Mouse (Mus musculus) adipocyte (in vitro differentiated cells): ENCODE data around the gene Adamts16.

Experiments used
- DNase-seq: peaks from one replicate; pipeline ENCODE4 v3.0.0-alpha.2; 2016; ENCODE audit warnings: low spot score

Gene Adamts16

DNA sequence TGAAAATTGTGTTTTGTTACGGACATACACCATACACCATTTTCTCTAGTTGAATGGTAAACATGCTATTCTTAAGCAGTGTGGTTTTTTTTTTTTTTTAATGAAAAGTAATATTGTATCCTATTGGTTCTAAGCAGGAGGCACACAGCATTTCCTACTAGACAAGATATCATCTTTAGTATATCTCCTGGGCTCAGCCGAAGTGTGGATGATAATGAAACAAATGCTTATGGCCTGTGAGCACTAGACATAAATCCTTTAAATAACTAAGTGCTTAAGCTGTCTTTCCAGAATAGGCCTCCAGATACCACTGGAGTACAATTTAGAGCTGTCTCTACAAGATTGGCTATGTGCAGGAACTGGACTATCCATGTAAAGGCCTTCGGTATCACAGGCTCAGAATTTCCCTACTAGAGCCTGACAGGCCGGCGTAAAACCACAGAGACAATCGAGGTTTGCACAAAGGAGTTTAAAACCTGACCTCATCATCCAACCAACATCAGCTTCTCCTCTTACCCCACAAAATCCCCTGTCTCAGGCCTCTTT is 8.9 kb downstream of the Adamts16 start:
- no peak for DNase-seq

DNA sequence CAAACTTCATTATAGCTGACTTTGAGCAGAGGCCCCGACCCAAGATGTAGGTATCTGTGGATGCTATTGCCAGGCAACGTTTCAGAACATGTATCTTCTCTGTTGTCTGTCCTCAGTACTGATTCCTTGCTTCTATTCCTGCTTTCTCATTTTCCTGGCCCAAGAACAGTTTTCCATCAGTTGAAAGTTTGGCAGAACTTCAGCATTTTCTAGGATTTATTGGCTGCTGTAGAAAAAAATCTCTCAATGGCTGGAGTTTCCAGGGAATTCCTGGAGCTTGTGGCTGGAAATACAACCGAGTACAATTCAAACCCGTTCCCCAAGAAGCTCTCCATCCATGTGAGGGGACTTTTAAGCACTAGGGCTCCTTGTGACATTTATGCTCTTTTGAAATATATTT is 10.6 kb downstream of the Adamts16 start:
- DNase-seq = peak; percentile 79

DNA sequence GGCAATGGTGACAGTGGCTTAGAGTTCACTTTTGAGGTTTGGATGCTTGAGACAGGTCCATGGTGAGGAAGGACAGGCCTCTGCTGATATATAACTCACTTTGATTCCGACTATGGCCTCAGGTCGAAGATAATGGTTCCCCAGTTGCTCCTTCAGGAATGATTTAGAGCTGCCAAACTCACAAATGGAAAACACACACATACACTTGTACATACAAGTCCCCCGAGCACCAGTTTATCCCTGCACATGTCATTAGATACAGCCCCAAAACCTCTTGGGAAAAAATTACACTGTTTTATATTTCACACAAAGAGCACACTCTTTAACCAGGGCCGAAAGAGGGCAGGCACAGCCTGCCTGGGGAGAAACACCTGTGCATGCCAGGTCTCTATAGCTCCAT is 14.1 kb downstream of the Adamts16 start:
- DNase-seq = no peak

DNA sequence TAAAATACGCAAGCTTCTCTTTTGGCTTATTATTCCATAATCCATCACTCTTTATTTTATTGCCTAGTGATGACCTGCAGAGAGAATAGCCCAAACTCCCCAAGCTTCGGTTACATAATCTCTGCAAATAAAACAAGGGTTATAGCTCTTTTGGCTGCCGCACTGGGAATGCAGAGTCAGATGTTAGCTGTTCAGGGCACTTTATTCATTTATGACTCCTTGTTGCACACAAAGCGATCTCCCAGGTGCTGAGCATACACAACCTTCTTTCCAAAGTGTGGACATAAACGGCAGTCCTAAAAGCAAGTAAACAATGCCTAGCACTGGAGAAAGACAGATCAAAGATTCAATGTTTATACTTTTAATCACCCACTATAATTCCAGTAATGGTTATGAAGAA is 16.3 kb downstream of the Adamts16 start:
- DNase-seq = no peak

DNA sequence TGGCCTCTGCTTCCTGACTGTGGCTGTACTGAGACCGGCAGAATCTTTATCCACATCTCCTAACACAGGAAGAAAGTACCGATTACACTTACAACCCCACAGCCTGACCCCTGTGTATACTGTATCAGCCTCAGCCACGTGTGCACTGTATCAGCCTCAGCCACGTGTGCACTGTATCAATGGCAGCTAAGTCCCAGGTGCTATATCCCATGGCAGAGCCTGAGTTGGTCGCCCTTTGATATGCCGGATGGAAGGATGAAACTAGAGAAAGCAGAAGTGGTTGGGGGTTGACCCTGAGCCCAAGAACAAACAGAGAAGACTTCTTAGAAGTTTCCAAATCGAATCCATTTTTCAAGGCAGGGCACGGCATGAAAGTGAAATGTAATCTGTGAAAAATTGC is 17.9 kb downstream of the Adamts16 start:
- no peak for DNase-seq

DNA sequence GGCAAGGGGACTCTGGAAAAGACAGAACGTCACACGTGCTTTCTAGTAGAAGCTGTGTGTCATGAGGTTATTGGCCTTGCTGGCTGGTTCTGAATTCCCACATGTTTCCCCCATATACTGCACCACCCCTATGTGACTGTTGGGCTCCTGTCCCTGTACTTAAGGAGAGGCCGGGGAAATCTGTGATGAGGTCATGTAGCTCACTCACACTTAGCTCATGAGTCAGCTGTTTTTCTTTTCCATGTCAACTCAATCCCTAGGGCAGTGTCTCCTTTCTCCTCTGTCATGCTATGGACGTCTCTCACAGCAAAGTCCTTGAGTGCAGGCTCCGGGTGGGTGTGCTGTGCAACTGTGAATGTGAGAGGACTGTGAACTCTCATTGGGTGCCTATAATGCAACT is 22.6 kb downstream of the Adamts16 start:
- DNase-seq = no peak

DNA sequence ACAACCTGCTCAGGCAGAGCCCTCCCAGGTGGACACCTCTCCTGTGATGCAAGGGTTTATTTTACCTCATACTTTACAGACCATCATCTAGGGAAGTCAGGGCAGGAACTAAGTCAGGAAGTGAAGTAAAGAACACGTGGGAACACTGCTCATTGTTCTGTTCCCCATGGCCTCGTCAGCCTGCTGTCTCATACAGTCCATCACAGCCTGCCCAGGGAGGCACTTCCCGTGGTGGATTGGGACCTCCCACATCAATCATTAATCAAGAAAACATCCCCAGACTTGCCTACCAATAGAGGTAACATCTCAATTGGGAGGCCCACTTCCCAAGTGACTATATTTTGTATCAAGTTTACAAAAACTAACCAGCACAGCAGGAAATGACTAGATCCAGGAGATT is 27.2 kb downstream of the Adamts16 start:
- no peak for DNase-seq

DNA sequence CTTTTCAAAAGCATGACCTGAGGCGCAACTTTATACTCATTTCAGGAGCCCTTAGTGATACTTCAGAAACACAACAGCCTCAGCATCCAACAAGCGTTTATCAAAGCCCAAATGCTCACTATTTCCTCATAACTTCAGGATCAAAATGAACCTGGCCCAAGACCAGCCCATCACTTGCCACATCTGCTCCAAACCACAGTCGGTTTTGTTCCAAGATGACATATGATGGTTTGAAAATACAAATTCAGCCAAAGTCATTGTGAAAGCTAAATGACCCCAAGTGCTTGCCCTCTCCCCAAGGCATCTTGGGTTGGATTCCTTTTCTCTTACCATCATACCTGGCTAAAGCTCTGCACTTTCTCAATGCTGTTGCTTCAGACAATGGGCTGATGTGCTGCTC is 36.1 kb downstream of the Adamts16 start:
- peak; percentile 35 for DNase-seq

DNA sequence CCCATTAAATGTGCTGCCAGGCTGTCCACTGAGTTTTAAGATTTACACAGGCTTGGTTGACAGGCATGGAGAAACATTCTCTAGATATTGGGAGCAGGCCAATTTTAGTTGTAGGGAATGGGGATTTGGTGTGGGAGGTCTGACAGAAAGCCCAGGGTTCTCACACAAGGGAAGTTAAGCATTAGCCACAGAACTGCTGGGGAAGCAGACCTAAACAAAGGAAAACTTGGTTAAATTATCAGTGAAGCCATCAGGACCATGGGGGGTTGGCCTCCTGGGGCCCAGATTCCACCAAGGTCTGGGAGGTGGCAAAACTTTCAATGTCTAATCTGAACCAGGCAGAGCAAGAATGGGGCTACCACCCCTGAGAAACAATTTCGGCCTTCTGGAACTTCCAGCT is 38.8 kb downstream of the Adamts16 start:
- peak; percentile 25 for DNase-seq

DNA sequence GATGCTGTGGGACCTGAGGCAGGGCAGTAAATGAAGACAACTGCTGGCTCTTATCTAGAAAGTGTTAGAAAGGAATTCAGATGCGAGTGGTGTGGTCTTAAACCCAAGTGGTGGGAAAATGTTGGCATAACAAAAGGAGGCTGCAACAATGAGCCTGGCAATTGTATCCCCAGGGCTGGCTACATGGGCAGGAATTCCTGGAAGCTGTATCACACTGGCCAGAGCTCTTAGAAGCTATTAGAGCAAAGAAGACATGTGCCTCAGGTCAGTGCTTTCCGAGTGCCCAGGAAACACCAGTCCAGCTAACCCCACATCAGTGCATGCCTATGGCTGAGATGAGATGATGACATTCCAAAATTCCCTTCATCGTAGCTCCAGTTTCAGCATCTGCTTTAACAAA is 42.3 kb downstream of the Adamts16 start:
- DNase-seq = no peak

DNA sequence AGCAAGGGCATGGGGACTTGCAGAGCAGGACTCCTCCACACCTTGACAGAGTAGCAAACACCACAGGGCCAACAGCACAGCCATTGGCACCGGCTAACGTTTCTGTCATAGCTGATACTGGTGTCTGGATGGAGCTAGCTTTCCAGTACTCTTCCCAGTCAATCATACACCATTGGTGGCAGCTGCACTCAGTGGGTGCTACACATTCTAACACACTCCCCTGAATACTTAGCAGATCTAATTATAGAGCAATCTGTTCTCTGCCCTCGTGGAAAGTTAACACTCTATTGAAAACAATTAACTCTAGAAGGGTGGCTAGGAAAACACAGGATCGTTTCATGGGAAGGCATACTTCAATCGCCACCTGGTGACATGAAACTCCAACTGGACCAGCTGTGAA is 43.2 kb downstream of the Adamts16 start:
- no peak for DNase-seq

DNA sequence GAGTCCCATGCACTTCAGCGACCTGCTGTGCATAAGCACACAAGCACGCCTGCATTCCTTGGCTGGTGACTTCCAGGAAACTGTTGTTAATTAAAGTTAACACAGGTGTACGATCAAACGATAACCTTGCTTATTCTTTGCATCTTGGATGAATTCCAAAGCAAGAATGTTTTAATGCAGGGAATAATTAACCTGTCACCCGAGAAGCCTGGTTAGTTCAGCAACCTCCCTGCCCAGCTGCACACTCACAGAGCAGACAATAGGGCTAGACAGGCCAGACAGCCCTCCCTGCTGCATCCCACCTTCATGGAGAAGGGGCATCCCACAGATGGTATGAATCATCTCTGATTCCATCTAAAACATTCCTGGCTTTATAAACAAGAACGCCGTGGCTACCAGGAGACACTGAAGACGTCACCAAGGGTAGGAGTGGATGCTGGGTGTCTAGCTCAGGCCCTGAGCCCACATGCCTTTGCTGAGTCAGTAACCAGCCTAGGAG is 47.5 kb downstream of the Adamts16 start:
- no peak for DNase-seq

DNA sequence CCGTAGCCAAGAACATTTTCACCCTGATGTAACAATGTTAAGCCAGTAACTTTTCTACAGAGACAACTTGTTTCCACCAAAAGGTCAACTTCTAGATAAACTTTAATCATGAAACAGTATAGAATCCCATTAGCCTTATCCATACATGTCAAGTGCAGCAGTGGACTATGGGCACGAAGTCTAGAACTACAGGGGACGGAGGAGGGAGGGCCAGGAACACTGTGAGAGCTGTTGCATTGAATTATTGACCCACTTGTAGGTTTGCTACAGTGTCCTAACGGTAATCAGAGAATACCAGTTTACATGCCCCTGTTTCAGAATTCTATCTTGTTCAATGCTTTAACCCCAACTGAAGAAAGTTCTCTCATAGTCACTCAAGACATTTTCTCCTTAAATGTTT is 48.0 kb downstream of the Adamts16 start:
- no peak for DNase-seq

DNA sequence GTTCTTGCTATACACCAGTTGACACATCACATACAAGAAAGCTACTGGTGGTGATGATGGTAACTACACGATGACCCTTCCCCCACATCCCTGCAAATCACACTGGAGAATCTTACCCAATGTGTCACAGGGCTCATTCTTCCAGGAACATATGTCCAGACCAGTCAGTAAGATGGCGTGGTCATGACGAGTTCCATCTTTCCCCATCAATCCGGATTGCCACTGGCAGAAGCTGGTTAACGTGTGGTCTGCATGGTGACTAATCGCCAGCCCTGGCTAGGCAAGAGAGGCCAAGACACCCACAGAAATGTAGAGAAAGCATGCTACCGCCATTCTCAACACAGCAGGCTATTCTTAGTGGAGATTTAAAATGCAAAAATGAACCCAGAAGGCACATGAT is 48.7 kb downstream of the Adamts16 start:
- DNase-seq = peak; percentile 27

DNA sequence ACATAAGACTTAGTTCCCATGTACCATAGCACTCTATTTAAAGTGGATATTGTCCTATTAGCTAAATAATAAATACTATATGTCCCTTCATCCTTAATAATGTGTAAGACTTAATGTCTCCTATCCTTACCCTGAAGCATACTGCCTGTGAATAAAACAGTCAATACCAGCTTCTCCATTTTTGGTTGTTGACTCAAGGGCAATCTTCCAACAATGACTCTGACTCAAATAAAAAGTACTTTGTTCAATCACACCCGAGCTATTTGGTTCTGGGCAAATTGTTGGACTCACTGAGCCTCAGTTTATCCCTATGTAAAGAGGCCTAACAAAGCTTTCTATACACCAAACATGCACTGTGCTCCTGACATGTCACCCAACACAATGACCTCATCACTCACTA is 51.8 kb downstream of the Adamts16 start:
- DNase-seq = no peak

DNA sequence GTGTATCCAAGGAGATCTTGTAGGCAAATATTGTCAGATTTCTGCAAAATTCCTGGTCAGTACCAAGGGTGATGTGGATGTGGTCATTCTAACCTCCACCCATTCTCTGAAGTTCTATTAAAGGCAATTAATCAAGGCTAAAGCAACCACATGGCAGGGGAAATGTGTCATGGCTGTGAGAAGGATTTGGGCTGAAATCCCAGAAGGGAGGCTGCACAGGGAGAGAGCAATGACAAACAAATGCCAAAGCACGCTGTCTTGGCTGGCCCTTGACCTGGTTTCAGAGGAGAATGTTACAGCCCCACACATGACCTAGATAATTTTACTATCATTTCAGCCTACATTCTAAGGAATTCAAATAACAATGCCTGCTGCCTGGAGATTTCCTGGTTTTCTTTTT is 52.6 kb downstream of the Adamts16 start:
- peak; percentile 91 for DNase-seq

DNA sequence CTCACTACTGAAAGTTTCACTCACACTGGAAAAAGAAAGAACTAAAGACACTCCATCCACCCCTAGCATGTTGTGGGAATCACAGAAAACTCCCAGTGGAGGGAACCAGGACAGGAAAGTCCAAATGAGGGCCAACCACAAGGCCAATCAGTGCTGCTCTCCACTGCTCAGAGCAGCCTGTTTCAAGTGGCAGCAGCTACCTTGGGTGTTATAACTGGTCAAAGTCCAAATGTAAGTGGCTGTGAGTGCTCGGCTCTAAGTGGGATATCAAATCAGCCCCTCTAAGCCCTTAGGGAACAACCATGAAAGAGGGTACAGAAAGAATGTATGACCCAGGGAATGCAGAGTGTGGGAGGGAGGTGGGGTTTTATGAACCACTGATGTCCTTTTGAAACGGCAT is 56.5 kb downstream of the Adamts16 start:
- no peak for DNase-seq

DNA sequence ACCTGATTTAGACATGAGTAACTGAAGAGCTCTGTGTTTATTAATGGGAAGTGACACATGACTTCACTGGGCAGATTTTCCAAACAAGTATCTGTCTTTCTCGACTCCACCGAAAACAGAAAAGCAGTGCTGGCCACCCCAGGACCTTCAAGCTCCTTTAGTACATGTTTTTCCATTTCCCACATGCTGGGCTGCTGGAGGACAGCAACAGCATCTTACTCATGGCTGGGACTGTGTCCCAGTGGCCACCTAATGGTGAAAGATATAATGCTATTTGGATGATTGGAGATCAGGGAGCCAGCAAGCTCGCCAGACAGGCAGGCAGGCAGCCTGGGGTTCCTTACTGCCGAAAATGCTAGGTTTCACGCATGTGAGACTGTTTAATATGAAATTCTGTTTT is 57.5 kb downstream of the Adamts16 start:
- peak; percentile 18 for DNase-seq

DNA sequence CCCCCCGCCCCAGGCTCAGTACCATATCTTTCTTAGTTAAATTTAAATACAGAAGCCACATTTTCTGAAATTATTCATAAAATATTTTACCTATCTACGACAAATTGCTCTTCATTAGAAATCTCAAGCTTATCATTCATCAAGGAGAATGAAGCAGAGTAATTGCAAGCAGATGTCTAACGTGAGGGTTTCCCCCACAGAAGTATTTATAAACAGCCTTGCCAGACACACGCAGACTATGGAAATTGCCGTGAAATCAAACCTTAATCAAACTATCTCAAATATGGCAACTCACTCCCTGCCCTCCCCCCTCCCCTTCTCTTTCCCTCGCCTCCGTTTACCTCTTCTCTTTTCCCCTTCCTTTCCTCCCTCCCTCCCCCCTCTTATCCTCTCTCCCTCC is 61.8 kb downstream of the Adamts16 start:
- no peak for DNase-seq

DNA sequence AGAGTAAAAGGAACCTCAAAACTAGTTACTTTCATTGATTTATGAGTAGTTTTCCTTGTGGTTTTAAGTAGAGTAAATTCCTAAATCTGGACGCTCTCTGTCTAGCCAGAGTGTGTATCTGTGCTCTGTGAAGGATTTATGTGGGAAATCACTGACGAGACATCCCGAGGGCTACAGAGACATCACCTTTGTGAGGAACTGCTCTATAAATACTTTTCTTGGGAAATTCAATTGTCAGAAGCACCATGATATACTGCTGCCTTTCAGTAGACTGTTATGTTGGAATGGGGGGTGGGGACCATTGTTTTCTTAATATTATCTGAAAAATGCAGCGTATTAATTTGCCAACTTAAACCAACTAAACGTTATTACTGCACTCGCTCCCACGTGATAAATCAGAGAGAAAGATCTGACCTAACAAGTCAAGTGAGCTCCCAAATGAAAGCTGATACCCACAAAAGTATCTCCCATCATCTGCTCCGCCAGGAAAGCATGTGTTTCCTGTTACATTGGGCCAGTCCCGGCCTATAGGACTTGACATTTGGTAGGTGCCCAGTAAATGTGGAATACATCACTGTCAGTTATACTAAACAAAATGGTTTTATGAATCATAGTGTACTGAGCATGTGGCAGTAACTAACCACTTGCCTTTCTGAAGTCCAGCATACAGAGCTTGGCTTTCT is 62.6 kb downstream of the Adamts16 start:
- peak; percentile 24 for DNase-seq

DNA sequence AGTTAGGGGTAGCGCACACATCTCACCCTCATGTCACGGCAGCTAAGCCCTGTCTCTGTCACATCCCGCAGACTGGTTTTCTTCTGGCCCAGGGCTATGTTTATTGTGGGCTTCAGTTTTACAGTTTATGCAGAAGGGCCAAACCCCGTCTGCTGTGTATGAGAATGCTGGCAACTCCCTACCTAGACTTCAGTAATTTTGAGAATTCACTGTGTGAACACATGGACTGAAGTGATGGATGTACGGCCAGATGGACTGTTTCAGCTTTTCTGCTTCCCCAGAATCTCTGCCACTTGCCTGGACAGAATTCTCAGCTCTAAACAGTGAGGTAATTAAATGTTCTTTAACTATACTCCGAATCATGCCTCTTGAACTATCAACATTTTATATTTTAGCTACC is 70.5 kb downstream of the Adamts16 start:
- DNase-seq = no peak

DNA sequence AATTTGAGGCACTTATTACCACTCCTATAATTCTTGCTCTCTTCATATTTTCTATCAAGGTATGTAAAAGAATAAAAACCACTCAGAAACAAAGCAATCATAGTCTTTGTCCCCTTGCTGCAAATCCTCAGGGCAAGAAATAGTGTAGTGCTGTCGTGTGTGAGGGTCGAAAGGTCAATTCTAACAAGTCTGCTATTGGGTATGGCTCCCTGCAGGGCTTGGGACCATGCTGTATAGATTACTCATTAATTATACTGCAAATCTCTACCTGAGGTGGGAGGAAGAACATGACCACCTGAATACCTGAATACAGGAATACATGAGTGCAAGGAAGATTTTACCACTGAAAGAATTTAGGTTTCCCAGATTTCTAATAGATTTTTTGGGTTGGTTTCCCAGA is 72.5 kb downstream of the Adamts16 start:
- DNase-seq = no peak

DNA sequence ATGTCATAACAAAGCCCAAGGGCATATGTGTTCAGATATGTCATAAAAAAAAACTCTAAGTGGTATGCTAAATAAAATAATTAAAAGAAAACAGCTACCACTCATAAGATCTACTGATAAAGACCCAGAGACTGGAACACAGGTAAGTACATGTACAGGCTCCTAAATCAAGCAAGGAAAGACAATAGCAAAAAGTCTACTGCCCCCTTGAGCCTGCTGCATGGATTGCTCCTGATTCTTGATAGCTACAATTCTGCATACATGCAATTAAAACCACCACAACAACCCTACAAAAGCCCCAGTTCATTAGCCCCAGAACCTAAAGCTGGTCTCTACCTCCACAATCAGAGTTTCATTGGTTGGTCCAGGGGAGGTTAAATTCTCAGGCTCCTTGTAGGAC is 74.1 kb downstream of the Adamts16 start:
- peak; percentile 49 for DNase-seq

DNA sequence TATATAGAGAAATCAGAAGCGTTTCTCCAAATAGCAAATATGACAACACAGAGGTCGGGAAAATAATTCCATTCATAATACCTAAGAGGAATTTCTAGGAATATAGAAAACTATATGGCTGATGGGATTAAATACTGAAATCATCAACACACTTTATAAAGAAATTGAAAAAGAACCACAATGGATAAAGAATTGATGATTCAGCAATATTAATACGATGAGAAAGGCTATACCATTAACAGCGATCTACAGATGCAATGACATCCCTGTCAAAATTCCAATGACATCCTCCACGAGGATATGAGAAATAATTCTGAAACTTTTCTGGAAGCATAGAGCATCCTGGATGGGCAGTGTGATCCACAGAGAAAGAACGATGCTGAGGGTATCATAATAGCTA is 76.9 kb downstream of the Adamts16 start:
- DNase-seq = no peak
